Mouse (Mus musculus) cerebellum, adult 2 months (tissue): ENCODE measurements around the gene Trim46. TPM values are rescaled to one million over a fixed set of nuclear protein-coding genes. Genes with fewer than 3 reads are reported as not detected.

Source experiments
- DNase-seq, 2 experiments: peaks; one replicate each; pipeline ENCODE4 v3.0.0; 2021
- H3K27ac ChIP-seq: fragments of 200-500 bp; 2 replicates; pipeline ENCODE4 v1.5.1; 2012; ENCODE audit warnings: low read length, control low read depth, inconsistent platforms; ENCODE audit not compliant: insufficient read depth
- H3K27me3 ChIP-seq: fragments of 200-500 bp; 2 replicates; pipeline ENCODE4 v1.6.1; 2012; ENCODE audit warnings: inconsistent platforms, mild to moderate bottlenecking, low read length, moderate library complexity; ENCODE audit not compliant: control insufficient read depth, insufficient read depth
- H3K4me1 ChIP-seq: fragments of 200-500 bp; 2 replicates; pipeline ENCODE4 v1.6.1; 2011; ENCODE audit warnings: low read length; ENCODE audit not compliant: control insufficient read depth, insufficient read depth
- H3K4me3 ChIP-seq: fragments of 200-500 bp; replicated peaks from 2 replicates; pipeline ENCODE3; 2011; ENCODE audit warnings: mild to moderate bottlenecking, low read depth, low read length, control low read depth; ENCODE audit not compliant: insufficient read depth
- CTCF ChIP-seq: fragments of 200-500 bp; IDR thresholded peaks from 2 replicates; pipeline ENCODE4 v1.5.1; 2011; ENCODE audit warnings: low read depth, mild to moderate bottlenecking, control low read depth, low read length, moderate library complexity, borderline replicate concordance; ENCODE audit not compliant: insufficient read depth
- POLR2A ChIP-seq: fragments of 200-500 bp; IDR thresholded peaks from 2 replicates; pipeline ENCODE4 v1.6.1; 2011; ENCODE audit warnings: low read length, control low read depth, borderline replicate concordance; ENCODE audit not compliant: insufficient read depth
- whole genome bisulfite sequencing: fragments of 180-500 bp; shearing (Covaris S2); methylation state at CpG from one replicate; pipeline ENCODE4 v1.1.7; 2018; 5-methylcytosine and 5-hydroxymethylcytosine counted together
- polyA plus RNA-seq: library from polyadenylated mRNA; depleted of rRNA; stranded (reverse); fragments of >200 nt; gene quantifications from 2 replicates; pipeline ENCODE4 v1.2.3, GENCODE M21; 2012; rRNA removed

The Trim46 gene
- polyA plus RNA-seq, 1 experiment = 49.8 TPM

DNA sequence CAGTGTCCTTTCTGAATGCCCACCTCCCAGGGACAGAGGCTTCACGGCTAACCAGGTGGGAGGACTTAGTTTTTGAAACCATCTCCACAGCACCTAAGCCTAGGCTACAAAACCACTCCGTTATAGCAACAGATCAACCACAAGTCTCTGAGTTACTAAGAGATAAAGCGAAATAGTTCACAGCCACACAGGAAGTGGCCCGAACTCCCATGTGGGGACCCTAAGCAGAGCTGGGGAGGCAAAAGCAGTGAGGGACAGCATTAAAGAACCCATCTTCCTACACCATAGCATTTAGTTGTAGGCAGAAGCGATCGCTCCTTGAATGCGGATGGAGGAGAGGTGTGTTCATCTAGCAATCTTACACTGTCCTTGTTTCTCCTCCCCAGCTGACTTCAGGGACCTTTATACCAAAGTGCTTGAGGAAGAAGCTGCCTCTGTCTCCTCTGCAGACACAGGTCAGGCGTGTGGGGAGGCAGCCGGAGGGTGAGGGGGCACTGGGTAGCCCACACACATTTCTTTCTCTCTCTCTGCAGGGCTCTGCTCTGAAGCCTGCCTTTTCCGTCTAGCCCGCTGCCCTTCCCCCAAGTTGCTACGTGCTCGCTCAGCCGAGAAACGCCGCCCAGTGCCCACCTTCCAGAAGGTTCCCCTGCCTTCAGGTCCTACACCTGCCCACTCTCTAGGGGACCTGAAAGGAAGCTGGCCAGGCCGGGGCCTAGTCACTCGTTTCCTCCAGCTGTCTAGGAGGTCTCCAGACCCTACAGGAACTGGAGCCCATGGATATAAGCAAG, 58.2 kb downstream of the Trim46 start:
- H3K4me3 ChIP-seq = no peak overlapping the region
- H3K27me3 ChIP-seq = no peaks in the 10 kb centered on the region
- WGBS = 65% methylated on average over 18 of the region's 18 CpGs
- no peak overlapping the region for H3K27ac ChIP-seq
- no peak for DNase-seq
- H3K4me1 ChIP-seq = peaks cover 8% of the 10 kb centered on the region
- no peak for TF ChIP-seq CTCF
- no peak for TF ChIP-seq POLR2A

DNA sequence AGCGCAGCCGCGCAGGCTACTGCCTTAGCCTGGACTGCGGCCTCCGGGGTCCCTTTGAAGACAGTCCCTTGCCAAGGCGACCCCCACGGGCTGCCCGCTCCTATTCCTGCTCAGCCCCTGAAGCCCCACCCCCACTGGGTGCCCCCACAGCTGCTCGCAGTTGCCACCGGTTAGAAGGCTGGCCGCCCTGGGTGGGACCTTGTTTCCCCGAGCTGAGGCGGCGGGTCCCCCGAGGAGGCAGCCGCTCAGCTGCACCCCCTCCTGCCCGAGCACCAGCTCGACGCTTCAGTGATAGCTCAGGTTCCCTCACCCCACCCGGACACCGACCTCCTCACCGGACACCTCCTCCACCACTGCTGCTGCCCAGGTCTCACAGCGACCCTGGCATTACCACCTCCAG, 58.9 kb downstream of the Trim46 start:
- Histone ChIP-seq H3K4me1 (peaks cover 8% of the 10 kb centered on the region), H3K27me3 (no peaks in the 10 kb centered on the region), H3K4me3 (no peak overlapping the region), H3K27ac (no peak overlapping the region)
- no peak for DNase-seq
- 41% methylated on average over 23 of the region's 23 CpGs for WGBS
- no peak for TF ChIP-seq POLR2A

Other genes with a start within 250 kb of the Trim46 start
- 164 and 169 TPM in 2 replicates for gene Rusc1, start 153.0 kb downstream of the Trim46 start, polyA plus RNA-seq
- 0.03 TPM in 1 of 2 replicates, not detected in the other for gene Gm43738, start 145.2 kb downstream of the Trim46 start, polyA plus RNA-seq
- gene Fdps, start 144.3 kb downstream of the Trim46 start, polyA plus RNA-seq = 107 and 113 TPM in 2 replicates
- 0.03 and 0.07 TPM in 2 replicates for gene Pklr, start 110.2 kb downstream of the Trim46 start, polyA plus RNA-seq
- gene Hcn3, start 86.1 kb downstream of the Trim46 start, polyA plus RNA-seq = 13.0 and 14.6 TPM in 2 replicates
- 75.5 and 80.2 TPM in 2 replicates for gene Clk2, start 81.5 kb downstream of the Trim46 start, polyA plus RNA-seq
- 109 and 121 TPM in 2 replicates for gene Scamp3, start 68.8 kb downstream of the Trim46 start, polyA plus RNA-seq
- 86.8 and 97.7 TPM in 2 replicates for gene Fam189b, start 63.2 kb downstream of the Trim46 start, polyA plus RNA-seq
- 69.2 and 69.8 TPM in 2 replicates for gene Gba, start 43.4 kb downstream of the Trim46 start, polyA plus RNA-seq
- 23.8 and 24.2 TPM in 2 replicates for gene Thbs3, start 31.1 kb downstream of the Trim46 start, polyA plus RNA-seq
- 153 and 167 TPM in 2 replicates for gene Mtx1, start 19.2 kb downstream of the Trim46 start, polyA plus RNA-seq
- 0.55 and 0.69 TPM in 2 replicates for gene Muc1, start 17.3 kb downstream of the Trim46 start, polyA plus RNA-seq
- gene Krtcap2, start 343 bp downstream of the Trim46 start, polyA plus RNA-seq = 80.4 and 82.9 TPM in 2 replicates
- 212 and 218 TPM in 2 replicates for gene Dpm3, start 13.0 kb upstream of the Trim46 start, polyA plus RNA-seq
- 122 and 127 TPM in 2 replicates for gene Slc50a1, start 24.3 kb upstream of the Trim46 start, polyA plus RNA-seq
- 14.2 and 14.7 TPM in 2 replicates for gene Efna1, start 34.8 kb upstream of the Trim46 start, polyA plus RNA-seq
- gene Efna3, start 76.7 kb upstream of the Trim46 start, polyA plus RNA-seq = 31.9 and 37.0 TPM in 2 replicates
- gene Efna4, start 91.7 kb upstream of the Trim46 start, polyA plus RNA-seq = 0.36 and 0.64 TPM in 2 replicates
- gene Adam15, start 103.7 kb upstream of the Trim46 start, polyA plus RNA-seq = 142 and 147 TPM in 2 replicates
- gene Dcst2, start 115.7 kb upstream of the Trim46 start, polyA plus RNA-seq = 0.32 and 0.36 TPM in 2 replicates
- 0.10 and 0.27 TPM in 2 replicates for gene Dcst1, start 118.9 kb upstream of the Trim46 start, polyA plus RNA-seq
- gene Zbtb7b, start 148.5 kb upstream of the Trim46 start, polyA plus RNA-seq = 41.3 and 43.3 TPM in 2 replicates
- gene Lenep, start 156.5 kb upstream of the Trim46 start, polyA plus RNA-seq = 4.0 and 6.7 TPM in 2 replicates
- 50.1 and 54.0 TPM in 2 replicates for gene Flad1, start 165.6 kb upstream of the Trim46 start, polyA plus RNA-seq
- gene Cks1b, start 172.1 kb upstream of the Trim46 start, polyA plus RNA-seq = 7.0 and 7.2 TPM in 2 replicates
- 15.9 and 16.0 TPM in 2 replicates for gene Shc1, start 172.1 kb upstream of the Trim46 start, polyA plus RNA-seq
- gene Pygo2, start 183.9 kb upstream of the Trim46 start, polyA plus RNA-seq = 38.7 and 39.3 TPM in 2 replicates
- gene Pbxip1, start 190.4 kb upstream of the Trim46 start, polyA plus RNA-seq = 26.5 and 30.5 TPM in 2 replicates
- 68.7 and 71.0 TPM in 2 replicates for gene Pmvk, start 208.2 kb upstream of the Trim46 start, polyA plus RNA-seq